Mouse (Mus musculus) hindbrain, postnatal 0 days (tissue): Measurements from ENCODE around the gene Phtf1. TPM values are rescaled to one million over a fixed set of nuclear protein-coding genes. Genes with fewer than 3 reads are reported as not detected.

ENCODE experiments used
- ATAC-seq: fragments of 200-750 bp; cut with Nextera tagmentation; 2 replicates; pipeline ENCODE4 v1.8.0; 2017; ENCODE audit warnings: mild to moderate bottlenecking, moderate TSS enrichment, moderate library complexity
- DNase-seq: peaks from one replicate; pipeline ENCODE4 v3.0.0-alpha.2; 2015; ENCODE audit warnings: low spot score
- H3K27ac ChIP-seq: fragments of 300-500 bp; sonication (generic); 2 replicates; pipeline ENCODE4 v1.5.1; 2014; ENCODE audit warnings: mild to moderate bottlenecking
- H3K27me3 ChIP-seq: fragments of 300-500 bp; sonication (generic); 2 replicates; pipeline ENCODE4 v1.6.1; 2014; ENCODE audit warnings: low read length, mixed read lengths; ENCODE audit not compliant: insufficient read depth
- H3K36me3 ChIP-seq: fragments of 300-500 bp; sonication (generic); 2 replicates; pipeline ENCODE4 v1.6.1; 2014; ENCODE audit warnings: low read length, mixed read lengths; ENCODE audit not compliant: insufficient read depth
- H3K4me1 ChIP-seq: fragments of 300-500 bp; sonication (generic); 2 replicates; pipeline ENCODE4 v1.6.1; 2014; ENCODE audit warnings: antibody characterized with exemption, low read length, mixed read lengths; ENCODE audit not compliant: insufficient read depth
- H3K4me2 ChIP-seq: fragments of 300-500 bp; sonication (generic); 2 replicates; pipeline ENCODE4 v1.6.1; 2014; ENCODE audit warnings: low read depth, mild to moderate bottlenecking, low read length, moderate library complexity, mixed read lengths
- H3K4me3 ChIP-seq: fragments of 300-500 bp; sonication (generic); 2 replicates; pipeline ENCODE4 v1.5.1; 2014; ENCODE audit warnings: low read length
- H3K9ac ChIP-seq: fragments of 300-500 bp; sonication (generic); replicated peaks from 2 replicates; pipeline ENCODE4 v1.6.1; 2014; ENCODE audit warnings: mild to moderate bottlenecking, low read length, moderate library complexity, mixed read lengths
- H3K9me3 ChIP-seq: fragments of 300-500 bp; sonication (generic); 2 replicates; pipeline ENCODE4 v1.6.1; 2016; ENCODE audit warnings: low read length, mixed read lengths
- CTCF ChIP-seq: IDR thresholded peaks from 2 replicates; pipeline ENCODE4 v1.5.1; 2016; ENCODE audit warnings: antibody characterized with exemption, control low read depth, low read depth
- WGBS: fragments of 180-500 bp; shearing (Covaris S2); extraction: QIAGEN DNeasy Blood & Tissue Kit; methylation state at CpG from one replicate; pipeline ENCODE4 v1.1.7; 2014; 5-methylcytosine and 5-hydroxymethylcytosine counted together
- polyA plus RNA-seq: library from polyadenylated mRNA; unstranded; fragments of >200 nt; fragmentation: Nextera tagmentation; extraction: Ambion mirVana; gene quantifications from 2 replicates; pipeline ENCODE4 v1.2.1, GENCODE M21; 2015
- total RNA-seq: library from RNA; depleted of rRNA; stranded (reverse); fragments of >200 nt; gene quantifications from 2 replicates; pipeline ENCODE4 v1.2.3, GENCODE M21; 2014

The Phtf1 gene
- total and polyA plus RNA-seq, 2 experiments from 2014 or later, result 18.4 to 25.0 TPM

DNA sequence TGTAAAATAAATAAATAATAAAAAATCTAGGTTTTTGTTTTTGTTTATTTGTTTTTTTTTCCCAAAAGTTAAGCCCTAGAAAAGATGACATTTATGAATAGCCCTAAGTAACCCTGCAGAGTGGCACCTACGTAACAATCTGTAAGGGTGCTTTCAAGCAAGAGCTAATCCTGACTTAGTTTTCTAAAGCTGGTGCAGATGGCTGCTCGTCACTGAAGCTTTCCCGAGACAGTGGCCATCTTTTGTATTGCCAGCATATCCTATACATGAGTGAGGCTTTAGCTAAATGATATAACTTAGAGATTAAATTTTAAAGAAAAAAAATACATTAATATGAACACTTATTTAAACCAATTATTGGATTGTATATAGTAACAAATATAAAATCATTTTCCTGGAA, 50.0 kb downstream of the Phtf1 start:
- Histone ChIP-seq H3K27ac (no peak overlapping the region), H3K36me3 (peaks cover 27% of the 10 kb centered on the region), H3K9ac (no peak overlapping the region), H3K4me1 (no peaks in the 10 kb centered on the region), H3K9me3 (no peaks in the 10 kb centered on the region), H3K27me3 (no peaks in the 10 kb centered on the region), H3K4me3 (no peak overlapping the region), H3K4me2 (no peak overlapping the region)
- no peak for ATAC-seq
- no peak for DNase-seq
- WGBS, result 65% methylated on average over 3 of the region's 3 CpGs
- no peak for TF ChIP-seq CTCF

DNA sequence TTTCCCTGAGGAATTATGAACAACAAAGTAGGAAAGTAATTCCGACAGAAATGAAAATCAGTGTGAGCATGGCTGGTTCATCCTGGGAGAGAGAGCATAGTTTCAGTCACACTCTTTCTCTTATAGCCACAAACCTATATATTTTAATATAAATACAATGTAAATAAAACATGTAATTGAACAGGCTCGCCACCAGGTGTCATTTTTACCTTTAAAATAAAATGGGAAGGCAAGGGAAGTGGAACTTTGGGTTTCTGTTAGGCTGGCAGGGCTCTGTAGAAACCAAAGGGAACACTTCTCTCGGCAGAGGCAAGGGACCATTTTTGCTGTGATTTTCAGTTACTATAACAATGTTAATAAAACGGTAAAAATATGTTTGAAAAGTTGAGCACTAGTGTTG, 51.5 kb downstream of the Phtf1 start:
- Histone ChIP-seq H3K36me3 (peaks cover 33% of the 10 kb centered on the region), H3K4me3 (no peak overlapping the region), H3K9ac (no peak overlapping the region), H3K27ac (no peak overlapping the region), H3K4me2 (no peak overlapping the region), H3K4me1 (no peaks in the 10 kb centered on the region), H3K27me3 (no peaks in the 10 kb centered on the region), H3K9me3 (no peaks in the 10 kb centered on the region)
- 0 out of 2 replicates have a peak, but pooled peaks have one; percentile 21 for ATAC-seq
- 63% methylated on average over 4 of the region's 4 CpGs for WGBS
- TF ChIP-seq CTCF, result peak; percentile 54
- DNase-seq, result peak; percentile 64

- Histone ChIP-seq H3K4me2 (no peak overlapping the region), H3K4me1 (no peaks in the 10 kb centered on the region), H3K4me3 (no peak overlapping the region), H3K27ac (no peak overlapping the region), H3K27me3 (no peaks in the 10 kb centered on the region), H3K36me3 (peaks cover 30% of the 10 kb centered on the region), H3K9me3 (no peaks in the 10 kb centered on the region), H3K9ac (no peak overlapping the region)
- 86% methylated on average over 12 of the region's 12 CpGs for WGBS
- ATAC-seq, result no peak
- no peak for TF ChIP-seq CTCF
- DNase-seq, result no peak
Observed at GRCm38 (mm10) chr3:104020101-104020500, 52.2 kb downstream of the Phtf1 start.

DNA sequence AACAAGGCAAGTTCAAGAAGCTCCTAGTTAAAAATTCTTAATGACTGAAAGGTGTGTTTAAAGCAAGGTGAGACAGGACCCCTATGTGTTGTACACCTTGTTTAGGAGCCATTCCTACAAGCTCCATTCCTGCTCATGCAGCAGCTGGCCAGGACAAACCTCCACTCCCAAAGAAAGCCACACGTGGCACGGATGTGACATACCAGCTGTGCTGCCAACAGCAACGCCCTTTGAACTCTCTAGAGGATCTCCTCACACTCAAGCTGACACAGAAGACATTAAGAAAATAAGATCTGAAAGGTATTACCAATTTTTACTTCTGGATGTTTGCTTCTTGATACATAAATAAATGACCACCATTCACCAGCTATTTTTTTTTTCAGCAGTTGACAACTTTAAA, 59.0 kb downstream of the Phtf1 start:
- WGBS, result 41% methylated on average over 3 of the region's 3 CpGs
- Histone ChIP-seq H3K36me3 (peaks cover 13% of the 10 kb centered on the region; the same call in 1 of the 2 replicates), H3K4me1 (no peaks in the 10 kb centered on the region), H3K9ac (no peak overlapping the region), H3K27me3 (no peaks in the 10 kb centered on the region), H3K4me2 (no peak overlapping the region), H3K9me3 (no peaks in the 10 kb centered on the region), H3K4me3 (no peak overlapping the region), H3K27ac (no peak overlapping the region)
- DNase-seq, result no peak
- ATAC-seq, result no peak
- TF ChIP-seq CTCF, result no peak

GRCm38 (mm10) chr3:104032086-104032485, 64.2 kb downstream of the Phtf1 start:
- Histone ChIP-seq H3K4me2 (no peak overlapping the region), H3K27ac (no peak overlapping the region), H3K4me1 (no peaks in the 10 kb centered on the region), H3K4me3 (no peak overlapping the region), H3K27me3 (no peaks in the 10 kb centered on the region), H3K36me3 (no peaks in the 10 kb centered on the region), H3K9ac (no peak overlapping the region), H3K9me3 (no peaks in the 10 kb centered on the region)
- no peak for DNase-seq
- ATAC-seq, result no peak
- no peak for TF ChIP-seq CTCF
- WGBS, result 89% methylated on average over 1 of the region's 1 CpGs

GRCm38 (mm10) chr3:104032747-104033146, 64.8 kb downstream of the Phtf1 start:
- no peak for ATAC-seq
- no peak for TF ChIP-seq CTCF
- Histone ChIP-seq H3K27me3 (no peaks in the 10 kb centered on the region), H3K27ac (no peak overlapping the region), H3K4me2 (no peak overlapping the region), H3K9me3 (no peaks in the 10 kb centered on the region), H3K9ac (no peak overlapping the region), H3K36me3 (no peaks in the 10 kb centered on the region), H3K4me1 (no peaks in the 10 kb centered on the region), H3K4me3 (no peak overlapping the region)
- WGBS, result 83% methylated on average over 1 of the region's 1 CpGs
- peak; percentile 12 for DNase-seq

DNA sequence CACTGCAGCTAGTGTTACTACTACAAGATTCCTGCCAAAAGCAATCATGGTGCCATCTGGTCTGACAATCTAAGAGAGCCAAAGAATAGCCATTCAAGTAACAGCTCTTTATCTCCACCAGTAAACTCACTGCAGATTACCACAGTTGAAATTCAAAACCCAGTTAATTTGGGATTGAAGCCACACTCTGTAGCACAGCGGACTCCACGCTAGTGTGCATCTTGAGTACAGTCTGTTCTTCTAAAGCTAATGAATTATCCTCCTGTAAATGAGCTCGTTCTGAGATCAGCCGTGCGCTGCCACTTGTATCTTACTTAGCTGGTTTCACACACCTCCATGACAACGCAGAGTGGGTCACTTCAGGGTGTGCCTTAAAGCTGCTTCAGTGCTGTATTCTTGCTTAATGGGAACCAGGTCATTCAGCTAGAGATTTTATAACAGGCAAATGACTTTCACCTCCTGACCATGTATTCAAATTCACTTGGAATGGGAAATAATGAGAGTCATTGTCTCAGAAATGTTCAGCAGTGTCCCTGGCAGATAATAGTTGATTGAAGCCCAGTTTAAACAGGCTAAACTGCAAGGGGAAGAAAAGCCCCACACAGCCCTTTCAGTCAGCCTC, 91.2 kb downstream of the Phtf1 start:
- no peaks in the 10 kb centered on the region for H3K4me1 ChIP-seq
- 38% methylated on average over 6 of the region's 6 CpGs for WGBS
- ATAC-seq (peak; percentile 87), DNase-seq (peak; percentile 67)
- H3K9me3 ChIP-seq, result no peaks in the 10 kb centered on the region
- H3K4me2 ChIP-seq, result peak overlapping the region; percentile 21
- H3K27me3 ChIP-seq, result no peaks in the 10 kb centered on the region
- no peaks in the 10 kb centered on the region for H3K36me3 ChIP-seq
- H3K27ac ChIP-seq, result peak overlapping the region; percentile 34; the same call in 1 of the 2 replicates
- H3K9ac ChIP-seq, result no peak overlapping the region
- H3K4me3 ChIP-seq, result no peak overlapping the region
- TF ChIP-seq CTCF, result no peak
